Mouse (Mus musculus) kidney, adult 2 months (tissue): ENCODE measurements around the gene Lbx1. TPM values are rescaled to one million over a fixed set of nuclear protein-coding genes. Genes with fewer than 3 reads are reported as not detected.
A peak's percentile ranks its signal among the peaks of the same experiment; 100 is the strongest.

Source experiments
- DNase-seq: peaks from one replicate; pipeline ENCODE4 v3.0.0; 2021
- H3K27ac ChIP-seq: fragments of 200-500 bp; 2 replicates; pipeline ENCODE4 v1.5.1; 2012; ENCODE audit warnings: low read depth, low read length, control low read depth, inconsistent platforms; ENCODE audit not compliant: insufficient read depth
- H3K27me3 ChIP-seq: fragments of 200-500 bp; replicated peaks from 2 replicates; pipeline ENCODE4 v1.6.1; 2012; ENCODE audit warnings: mild to moderate bottlenecking, moderate library complexity, low read length, inconsistent platforms; ENCODE audit not compliant: control insufficient read depth, insufficient read depth
- H3K36me3 ChIP-seq: fragments of 200-500 bp; 2 replicates; pipeline ENCODE4 v1.6.1; 2012; ENCODE audit warnings: mild to moderate bottlenecking, moderate library complexity, low read length, inconsistent platforms; ENCODE audit not compliant: control insufficient read depth, insufficient read depth
- H3K4me1 ChIP-seq: fragments of 200-500 bp; 2 replicates; pipeline ENCODE4 v1.6.1; 2011; ENCODE audit warnings: low read length; ENCODE audit not compliant: control insufficient read depth, insufficient read depth
- H3K4me3 ChIP-seq: fragments of 200-500 bp; 2 replicates; pipeline ENCODE4 v1.5.1; 2011; ENCODE audit warnings: mild to moderate bottlenecking, low read depth, low read length, control low read depth; ENCODE audit not compliant: insufficient read depth
- CTCF ChIP-seq: fragments of 200-500 bp; conservative IDR thresholded peaks from 2 replicates; pipeline ENCODE4 v1.5.1; 2011; ENCODE audit warnings: low read depth, mild to moderate bottlenecking, control low read depth, low read length, moderate library complexity, mixed read lengths; ENCODE audit not compliant: insufficient read depth, insufficient read length
- POLR2A ChIP-seq: fragments of 200-500 bp; IDR thresholded peaks from one replicate; pipeline ENCODE4 v1.6.1; 2011; ENCODE audit warnings: low read depth, low read length, control low read depth
- WGBS: fragments of 180-500 bp; shearing (Covaris S2); methylation state at CpG from one replicate; pipeline ENCODE4 v1.1.7; 2018; 5-methylcytosine and 5-hydroxymethylcytosine counted together
- polyA plus RNA-seq: library from polyadenylated mRNA; depleted of rRNA; stranded (reverse); fragments of >200 nt; gene quantifications from 2 replicates; pipeline ENCODE4 v1.2.3, GENCODE M21; 2012

The Lbx1 gene
- polyA plus RNA-seq, 1 experiment: 0.06 TPM

DNA sequence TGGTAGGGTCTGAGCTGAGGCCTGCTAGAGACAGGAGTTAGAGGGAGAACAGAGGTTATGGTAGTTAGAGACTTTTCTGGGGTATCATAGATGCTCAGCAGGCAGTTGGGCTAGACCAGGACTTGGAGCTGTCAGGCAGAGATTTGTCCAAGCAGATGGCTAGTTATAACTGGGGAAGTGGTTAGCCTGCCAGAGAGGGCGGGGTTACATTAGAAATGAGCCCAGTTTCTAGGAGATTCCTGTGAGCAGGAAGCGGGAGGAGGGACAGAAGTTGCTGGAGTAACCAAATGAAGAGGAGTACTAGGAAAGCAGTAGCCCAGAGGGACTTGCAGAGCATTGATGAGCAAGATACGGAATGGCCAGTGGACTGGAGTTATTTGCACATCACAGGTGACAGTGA lies 16.8 kb upstream of the Lbx1 start:
- 52% methylated on average over 3 of the region's 3 CpGs for WGBS
- TF ChIP-seq CTCF: no peak
- no peak for TF ChIP-seq POLR2A
- DNase-seq: no peak

DNA sequence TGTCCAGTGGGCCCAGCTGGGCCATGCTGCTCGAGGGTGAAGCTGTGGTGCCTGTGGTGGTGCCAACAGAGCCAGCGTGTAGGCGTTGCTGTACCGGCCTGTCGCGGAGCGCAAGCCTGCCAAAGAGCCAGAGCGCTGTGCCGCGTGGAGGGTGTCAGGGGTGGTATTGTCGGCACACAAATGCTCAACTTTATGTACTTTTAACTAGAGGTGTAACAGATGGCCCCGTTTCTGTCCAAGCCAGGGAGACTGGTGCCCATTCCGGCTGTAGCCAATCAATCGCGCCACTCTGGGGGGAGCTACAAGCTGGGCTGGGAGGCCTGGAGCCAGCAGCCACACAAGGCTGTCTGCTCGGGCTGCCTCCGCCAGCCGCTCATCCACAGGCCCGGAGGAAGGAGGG lies 13.1 kb upstream of the Lbx1 start:
- TF ChIP-seq POLR2A (no peak), CTCF (no peak)
- H3K36me3 ChIP-seq: no peaks in the 10 kb centered on the region
- 80% methylated on average over 19 of the region's 19 CpGs for WGBS
- no peaks in the 10 kb centered on the region for H3K4me1 ChIP-seq
- no peaks in the 10 kb centered on the region; the same call in 1 of the 2 replicates for H3K27me3 ChIP-seq
- no peak overlapping the region for H3K27ac ChIP-seq
- no peak overlapping the region for H3K4me3 ChIP-seq
- DNase-seq: no peak

More for the DNA sequence above, 16.8 kb upstream of the Lbx1 start:
- Histone ChIP-seq H3K4me1 (no peaks in the 10 kb centered on the region), H3K36me3 (no peaks in the 10 kb centered on the region), H3K27ac (no peak overlapping the region), H3K27me3 (no peaks in the 10 kb centered on the region), H3K4me3 (no peak overlapping the region)

DNA sequence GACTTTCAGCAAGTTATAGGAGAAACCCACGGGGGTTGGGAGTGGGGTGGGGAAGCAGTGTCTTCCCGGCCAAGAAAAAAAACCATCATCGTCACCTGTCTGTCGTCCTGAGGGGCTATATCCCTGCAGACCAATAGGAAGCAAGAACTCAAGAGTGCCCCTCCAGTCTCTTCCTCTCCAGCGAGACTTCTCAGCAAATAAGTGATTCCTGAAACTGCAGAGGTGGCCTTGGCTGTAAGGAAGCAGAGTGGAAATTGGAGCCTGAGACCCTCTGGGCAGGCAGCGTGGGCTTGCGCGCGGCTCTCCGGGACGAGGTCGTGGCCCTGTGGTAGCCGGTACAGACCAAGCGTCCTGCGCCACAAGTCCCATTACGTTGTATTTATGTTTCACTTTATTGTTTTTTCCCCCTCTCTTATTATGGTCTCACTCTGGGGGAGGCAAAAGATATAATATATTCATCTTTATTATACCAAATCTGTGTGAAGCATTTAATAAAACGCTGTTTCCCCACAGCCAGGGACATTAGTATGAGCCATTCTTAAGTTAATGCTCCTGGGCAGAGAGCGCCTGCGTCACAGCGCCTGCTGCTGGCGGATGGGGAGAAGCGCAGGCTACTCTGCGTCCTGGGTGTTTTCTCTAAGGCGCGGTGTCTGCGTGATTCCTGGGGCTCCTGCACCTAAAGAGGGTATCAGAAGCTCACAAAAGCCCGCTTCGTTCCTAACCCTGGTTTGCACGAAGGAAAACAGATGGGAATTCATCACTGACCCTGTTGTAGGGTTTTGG lies 8.5 kb upstream of the Lbx1 start:
- peaks cover 4% of the 10 kb centered on the region; the same call in 1 of the 2 replicates for H3K27me3 ChIP-seq
- 8% methylated on average over 29 of the region's 29 CpGs for WGBS
- TF ChIP-seq POLR2A (no peak), CTCF (peak; percentile 83)
- DNase-seq: peak; percentile 19
- no peaks in the 10 kb centered on the region for H3K36me3 ChIP-seq
- no peak overlapping the region for H3K27ac ChIP-seq
- H3K4me1 ChIP-seq: no peaks in the 10 kb centered on the region
- no peak overlapping the region for H3K4me3 ChIP-seq

DNA sequence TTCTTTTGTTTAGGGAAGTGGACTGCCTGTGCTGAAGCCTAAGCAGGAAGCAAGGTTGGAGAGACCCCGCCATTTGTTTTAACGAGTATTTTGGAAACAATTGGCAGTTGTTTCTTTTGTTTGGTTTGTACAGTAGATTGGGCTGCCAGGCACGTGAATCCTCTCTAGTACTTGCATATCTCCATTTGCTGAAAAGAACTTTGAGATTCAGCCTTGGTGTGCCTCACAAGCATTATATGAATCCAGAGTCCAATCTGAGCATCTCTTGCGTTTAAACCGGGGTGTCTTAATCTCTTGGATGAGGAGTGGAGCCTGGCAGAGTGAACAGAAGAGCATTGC lies 7.6 kb upstream of the Lbx1 start:
- Histone ChIP-seq H3K36me3 (no peaks in the 10 kb centered on the region), H3K4me3 (no peak overlapping the region), H3K27me3 (peaks cover 4% of the 10 kb centered on the region; the same call in 1 of the 2 replicates), H3K4me1 (no peaks in the 10 kb centered on the region), H3K27ac (no peak overlapping the region)
- DNase-seq: no peak
- TF ChIP-seq POLR2A: no peak
- no peak for TF ChIP-seq CTCF
- 4% methylated on average over 5 of the region's 5 CpGs for WGBS

DNA sequence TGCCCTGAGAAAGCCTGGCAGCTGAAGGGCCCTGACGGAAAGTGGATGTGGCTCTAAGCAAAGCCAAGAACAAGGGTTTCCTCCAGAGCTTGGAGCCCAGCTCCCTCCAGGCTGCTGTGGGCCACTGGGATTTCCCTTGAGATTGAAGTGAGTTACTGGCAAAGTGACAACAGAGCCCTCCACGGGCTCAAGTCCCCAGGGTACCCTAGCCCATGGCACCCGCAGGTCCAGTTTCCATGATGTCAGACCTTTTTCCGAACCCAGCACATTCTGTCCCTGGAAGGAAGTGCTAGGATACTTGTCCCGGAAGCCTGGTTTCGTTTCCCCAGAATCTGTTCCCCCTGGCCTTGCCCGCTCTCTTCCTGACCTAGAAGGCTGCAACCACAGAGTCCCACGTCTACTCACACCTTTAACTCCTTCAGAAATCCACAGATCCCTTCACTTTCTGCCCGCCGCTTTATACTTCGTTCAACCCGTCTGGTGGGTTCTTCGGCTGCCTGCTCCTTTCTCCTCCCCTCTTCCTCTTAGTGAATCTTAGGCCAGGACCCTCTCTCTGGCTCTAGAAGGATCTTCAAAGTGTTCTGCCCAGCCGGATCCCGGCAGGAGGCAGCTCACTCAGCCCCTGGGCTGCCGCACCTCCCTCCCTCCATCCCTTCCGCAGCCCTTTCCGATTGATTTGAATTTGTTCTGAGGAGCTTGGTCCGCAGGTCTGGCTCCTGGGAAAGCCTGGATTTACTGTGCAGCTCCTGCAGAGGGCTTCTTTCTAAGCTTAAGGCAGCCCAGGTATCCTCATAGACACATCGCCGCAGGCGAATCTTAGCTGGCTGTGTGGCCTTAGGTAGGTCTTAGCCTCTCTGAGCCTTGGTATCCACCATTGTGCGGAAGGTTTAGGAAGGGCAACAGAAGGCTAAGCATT lies 7.0 kb upstream of the Lbx1 start:
- Histone ChIP-seq H3K4me1 (no peaks in the 10 kb centered on the region), H3K4me3 (no peak overlapping the region), H3K36me3 (no peaks in the 10 kb centered on the region), H3K27me3 (peaks cover 4% of the 10 kb centered on the region; the same call in 1 of the 2 replicates), H3K27ac (no peak overlapping the region)
- 5% methylated on average over 23 of the region's 23 CpGs for WGBS
- peak; percentile 10 for DNase-seq
- no peak for TF ChIP-seq POLR2A
- TF ChIP-seq CTCF: no peak

DNA sequence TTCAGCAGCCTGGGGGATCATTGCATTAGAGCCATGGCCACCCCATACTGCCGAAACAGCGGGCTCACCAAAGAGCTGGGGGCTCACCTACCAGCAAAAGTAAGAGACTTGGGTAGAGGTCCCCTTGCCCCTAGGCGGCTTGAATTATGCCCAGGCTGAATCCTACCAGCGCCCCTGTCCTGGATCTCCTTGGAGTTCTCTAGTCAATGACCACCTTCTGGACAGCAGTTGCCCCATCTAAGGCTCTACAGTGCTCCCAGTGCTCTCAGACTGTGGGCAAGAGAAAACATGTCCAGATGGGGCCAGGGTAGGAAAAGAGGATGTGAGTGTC lies 6.4 kb upstream of the Lbx1 start:
- TF ChIP-seq POLR2A: no peak
- no peak for TF ChIP-seq CTCF
- H3K4me3 ChIP-seq: no peak overlapping the region
- 25% methylated on average over 4 of the region's 4 CpGs for WGBS

DNA sequence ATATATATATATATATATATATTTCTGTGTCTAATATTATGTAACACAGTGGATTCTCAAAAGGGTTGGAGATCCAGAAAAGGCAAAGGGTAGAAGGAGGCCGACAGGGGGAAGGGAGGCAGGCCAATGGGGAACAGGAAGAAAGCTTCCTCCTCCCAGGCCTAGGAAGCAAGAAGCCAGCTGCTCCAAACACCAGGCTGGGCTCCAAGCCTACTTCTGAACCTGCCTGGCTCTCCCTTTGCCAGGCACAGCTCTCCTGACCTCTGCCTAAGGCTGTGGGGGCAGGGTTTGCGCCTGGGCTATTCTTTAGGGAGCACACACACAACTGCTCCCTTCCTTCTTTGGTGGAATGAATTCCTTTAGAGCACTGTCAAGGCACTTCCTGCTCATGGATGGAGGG lies 4.4 kb upstream of the Lbx1 start:
- H3K36me3 ChIP-seq: no peaks in the 10 kb centered on the region
- H3K4me1 ChIP-seq: 0 out of 2 replicates have a peak, but pooled peaks cover 3% of the 10 kb centered on the region
- DNase-seq: no peak
- H3K4me3 ChIP-seq: no peak overlapping the region
- no peak overlapping the region for H3K27ac ChIP-seq
- H3K27me3 ChIP-seq: peaks cover 21% of the 10 kb centered on the region
- TF ChIP-seq POLR2A: no peak
- no peak for TF ChIP-seq CTCF
- 27% methylated on average over 2 of the region's 2 CpGs for WGBS

More for the DNA sequence above, 6.4 kb upstream of the Lbx1 start:
- Histone ChIP-seq H3K27me3 (peaks cover 6% of the 10 kb centered on the region), H3K4me1 (no peaks in the 10 kb centered on the region), H3K27ac (no peak overlapping the region), H3K36me3 (no peaks in the 10 kb centered on the region)
- no peak for DNase-seq
